Mouse (Mus musculus): ENCODE data around the gene Gtf2ird1. TPM values are rescaled to one million over a fixed set of nuclear protein-coding genes. Genes with fewer than 3 reads are reported as not detected.
A peak's percentile ranks its signal among the peaks of the same experiment; 100 is the strongest.
"Not testable (repeated sequence)": the region's sequence is repeated elsewhere in the genome, so short reads cannot be mapped to it uniquely, and the experiment has no call there.

Gene Gtf2ird1
- polyA plus RNA-seq, 1 experiment from 2014 or later = 53.9 TPM

DNA sequence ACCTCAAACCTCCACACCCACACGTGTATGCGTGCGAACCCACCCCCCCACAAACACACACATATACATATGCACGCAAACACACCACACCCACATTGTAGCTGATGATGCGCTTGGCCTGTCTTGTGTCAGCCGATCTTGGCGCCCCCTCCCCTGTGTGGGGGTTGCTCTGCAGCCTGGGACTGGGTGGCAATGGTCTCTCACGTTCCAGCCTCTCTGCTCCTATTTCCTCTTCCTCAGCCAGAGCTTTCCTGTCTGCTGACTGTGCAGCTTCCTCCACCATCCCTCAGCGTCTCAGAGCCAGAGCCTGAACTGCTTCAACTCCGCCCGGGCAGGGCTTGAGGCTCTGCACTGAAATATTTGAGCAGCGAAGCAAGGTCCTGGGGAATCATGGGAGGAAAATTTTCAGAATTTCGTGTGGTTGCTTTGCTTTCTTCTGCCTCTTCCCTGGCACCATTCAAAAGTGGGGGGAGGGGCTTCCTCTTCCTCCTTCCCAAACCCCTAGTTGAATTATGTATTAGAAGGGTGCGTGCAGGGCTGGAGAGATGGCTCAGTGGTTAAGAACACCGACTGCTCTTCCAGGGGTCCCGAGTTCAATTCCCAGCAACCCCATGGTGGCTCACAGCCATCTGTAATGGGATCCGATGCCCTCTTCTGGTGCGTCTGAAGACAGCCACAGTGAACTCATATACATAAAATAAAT, 113.9 kb downstream of the Gtf2ird1 start:
- Histone ChIP-seq H3K4me1 (ENCODE audit: control insufficient read depth in 2 of 2, insufficient read depth in 2 of 2, low read length in 2 of 2) (peaks cover 0 to 2% of the 10 kb centered on the region in 2 experiments; a peak in 2 of 4 replicates), H3K9me3 (ENCODE audit: control insufficient read depth, low read length) (no peaks in the 10 kb centered on the region), H3K4me3 (ENCODE audit: control insufficient read depth in 1 of 2, insufficient read depth in 1 of 2, low read depth in 1 of 2, low read length in 2 of 2) (no peak overlapping the region), H3K9ac (ENCODE audit: low read length) (no peak overlapping the region), H3K27ac (replicated peaks in 1 of 2; ENCODE audit: control insufficient read depth in 1 of 2, insufficient read depth in 1 of 2, low read depth in 2 of 2, low read length in 2 of 2) (0 out of 4 replicates have a peak overlapping the region, but pooled peaks of 1 of the 2 experiments have one; percentile 39), H3K27me3 (ENCODE audit: control insufficient read depth, insufficient read depth, low read length) (no peaks in the 10 kb centered on the region), H3K4me2 (ENCODE audit: low read length) (peak overlapping the region; percentile 7; the same call in 1 of the 2 replicates), H3K36me3 (ENCODE audit: control insufficient read depth, insufficient read depth, low read length) (no peaks in the 10 kb centered on the region)
- WGBS = 68% methylated on average over 18 of the region's 18 CpGs
- ATAC-seq (ENCODE audit: insufficient number of reproducible peaks, insufficient read depth, low FRiP score, low read depth) = peak; percentile 44; the same call in 1 of the 2 replicates

DNA sequence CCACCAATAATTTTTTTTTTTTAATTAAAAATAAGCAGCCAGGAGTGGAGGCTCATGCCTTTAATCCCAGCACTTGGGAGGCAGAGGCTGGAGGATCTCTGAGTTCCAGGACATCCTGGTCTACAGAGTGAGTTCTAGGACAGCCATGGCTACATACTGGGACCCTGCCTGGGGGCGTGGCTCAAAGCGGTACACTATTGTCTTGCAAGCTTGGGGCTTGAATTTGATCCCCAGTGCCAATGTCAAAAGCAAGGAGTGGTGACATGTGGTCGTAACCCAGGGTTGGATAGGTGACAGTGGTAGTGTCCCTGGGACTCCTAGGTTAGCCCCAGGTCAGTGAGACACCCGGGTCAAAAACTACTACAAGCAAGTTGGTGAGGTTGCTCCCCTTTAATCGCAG, 114.8 kb downstream of the Gtf2ird1 start:
- ATAC-seq (ENCODE audit: insufficient number of reproducible peaks, insufficient read depth, low FRiP score, low read depth) = no peak
- no peak overlapping the region for H3K27ac ChIP-seq (replicated peaks in 1 of 2; ENCODE audit: control insufficient read depth in 1 of 2, insufficient read depth in 1 of 2, low read depth in 2 of 2, low read length in 2 of 2)
- no peak overlapping the region for H3K4me3 ChIP-seq (ENCODE audit: control insufficient read depth in 1 of 2, insufficient read depth in 1 of 2, low read depth in 1 of 2, low read length in 2 of 2)
- peaks cover 0 to 2% of the 10 kb centered on the region in 2 experiments; a peak in 2 of 4 replicates for H3K4me1 ChIP-seq (ENCODE audit: control insufficient read depth in 2 of 2, insufficient read depth in 2 of 2, low read length in 2 of 2)
- H3K9ac ChIP-seq (ENCODE audit: low read length) = no peak overlapping the region
- H3K36me3 ChIP-seq (ENCODE audit: control insufficient read depth, insufficient read depth, low read length) = no peaks in the 10 kb centered on the region
- no peaks in the 10 kb centered on the region for H3K9me3 ChIP-seq (ENCODE audit: control insufficient read depth, low read length)
- H3K4me2 ChIP-seq (ENCODE audit: low read length) = no peak overlapping the region
- H3K27me3 ChIP-seq (ENCODE audit: control insufficient read depth, insufficient read depth, low read length) = no peaks in the 10 kb centered on the region
- 90% methylated on average over 5 of the region's 5 CpGs for WGBS

DNA sequence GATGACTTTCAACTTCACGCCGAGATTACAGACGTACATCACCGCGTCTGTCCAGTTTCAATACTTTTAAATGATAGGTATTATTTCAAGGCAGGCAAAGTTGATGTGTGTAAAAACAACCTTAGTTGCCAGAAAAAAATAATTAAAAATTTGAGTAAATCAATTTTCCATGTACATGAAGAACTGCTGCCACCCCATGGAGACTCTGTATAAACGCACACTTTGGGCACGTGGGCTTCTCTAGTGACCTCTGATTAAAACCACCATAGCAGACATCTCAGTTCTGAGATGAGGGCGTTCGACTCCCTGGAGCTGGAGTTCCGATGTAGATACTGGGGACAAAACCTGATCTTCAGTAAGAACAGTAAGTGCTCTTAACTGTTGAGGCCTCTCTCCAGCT, 115.2 kb downstream of the Gtf2ird1 start:
- Histone ChIP-seq H3K9ac (ENCODE audit: low read length) (no peak overlapping the region), H3K36me3 (ENCODE audit: control insufficient read depth, insufficient read depth, low read length) (no peaks in the 10 kb centered on the region), H3K4me2 (ENCODE audit: low read length) (no peak overlapping the region), H3K4me3 (ENCODE audit: control insufficient read depth in 1 of 2, insufficient read depth in 1 of 2, low read depth in 1 of 2, low read length in 2 of 2) (no peak overlapping the region), H3K4me1 (ENCODE audit: control insufficient read depth in 2 of 2, insufficient read depth in 2 of 2, low read length in 2 of 2) (peaks cover 0 to 2% of the 10 kb centered on the region in 2 experiments; a peak in 2 of 4 replicates), H3K27ac (replicated peaks in 1 of 2; ENCODE audit: control insufficient read depth in 1 of 2, insufficient read depth in 1 of 2, low read depth in 2 of 2, low read length in 2 of 2) (no peak overlapping the region), H3K9me3 (ENCODE audit: control insufficient read depth, low read length) (no peaks in the 10 kb centered on the region), H3K27me3 (ENCODE audit: control insufficient read depth, insufficient read depth, low read length) (no peaks in the 10 kb centered on the region)
- 61% methylated on average over 10 of the region's 10 CpGs for WGBS
- ATAC-seq (ENCODE audit: insufficient number of reproducible peaks, insufficient read depth, low FRiP score, low read depth) = no peak

DNA sequence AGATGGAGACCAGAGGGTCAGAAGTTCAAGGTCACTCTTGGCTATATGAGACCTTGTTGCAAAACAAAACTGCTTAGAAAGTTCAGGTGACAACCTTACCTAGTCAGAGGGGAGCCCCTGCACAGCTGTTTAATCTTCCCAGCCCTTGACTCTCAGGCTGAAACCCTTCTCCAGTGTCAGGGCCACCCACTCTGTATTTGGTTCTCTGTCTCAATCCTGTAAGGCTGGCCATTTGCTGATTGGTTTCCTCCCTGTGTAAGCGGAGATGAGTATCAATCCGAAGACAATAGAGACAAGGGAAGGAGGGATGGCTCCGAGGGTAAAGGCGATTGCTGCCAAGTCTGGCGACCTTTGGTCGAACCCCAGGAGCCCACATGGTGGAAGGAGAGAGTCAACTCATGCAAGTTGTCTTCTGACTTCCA, 116.4 kb downstream of the Gtf2ird1 start:
- no peak for ATAC-seq (ENCODE audit: insufficient number of reproducible peaks, insufficient read depth, low FRiP score, low read depth)
- no peaks in the 10 kb centered on the region for H3K27me3 ChIP-seq (ENCODE audit: control insufficient read depth, insufficient read depth, low read length)
- H3K4me2 ChIP-seq (ENCODE audit: low read length) = no peak overlapping the region
- no peak overlapping the region for H3K4me3 ChIP-seq (ENCODE audit: control insufficient read depth in 1 of 2, insufficient read depth in 1 of 2, low read depth in 1 of 2, low read length in 2 of 2)
- H3K36me3 ChIP-seq (ENCODE audit: control insufficient read depth, insufficient read depth, low read length) = no peaks in the 10 kb centered on the region
- no peak overlapping the region for H3K27ac ChIP-seq (replicated peaks in 1 of 2; ENCODE audit: control insufficient read depth in 1 of 2, insufficient read depth in 1 of 2, low read depth in 2 of 2, low read length in 2 of 2)
- H3K9ac ChIP-seq (ENCODE audit: low read length) = no peak overlapping the region
- WGBS = 30% methylated on average over 6 of the region's 6 CpGs
- H3K4me1 ChIP-seq (ENCODE audit: control insufficient read depth in 2 of 2, insufficient read depth in 2 of 2, low read length in 2 of 2) = peaks cover 0 to 2% of the 10 kb centered on the region in 2 experiments; a peak in 2 of 4 replicates
- no peaks in the 10 kb centered on the region for H3K9me3 ChIP-seq (ENCODE audit: control insufficient read depth, low read length)

DNA sequence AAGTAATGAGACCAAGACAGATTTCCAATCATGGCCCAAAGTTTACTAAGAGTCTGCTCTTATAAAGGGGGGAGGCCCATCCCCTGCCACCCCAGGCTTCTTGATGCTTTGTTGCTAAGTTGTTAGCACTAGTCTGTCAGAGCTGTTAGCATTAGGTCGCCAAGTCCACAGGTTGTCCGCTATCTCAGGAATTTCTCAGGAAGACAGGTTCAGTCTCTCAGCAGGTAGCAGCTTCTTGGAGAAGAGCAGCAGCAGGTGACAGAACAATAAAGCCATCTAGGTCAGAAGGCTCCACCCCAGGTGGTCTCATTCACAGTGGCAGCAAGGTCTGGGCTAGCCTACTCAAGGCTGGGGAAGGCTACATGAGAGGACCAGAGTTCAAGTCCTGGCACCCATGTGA, 119.5 kb downstream of the Gtf2ird1 start:
- not testable (repeated sequence) for ATAC-seq (ENCODE audit: insufficient number of reproducible peaks, insufficient read depth, low FRiP score, low read depth); H3K4me2 ChIP-seq (ENCODE audit: low read length); H3K27me3 ChIP-seq (ENCODE audit: control insufficient read depth, insufficient read depth, low read length); H3K4me1 ChIP-seq (ENCODE audit: control insufficient read depth in 2 of 2, insufficient read depth in 2 of 2, low read length in 2 of 2); H3K27ac ChIP-seq (replicated peaks in 1 of 2; ENCODE audit: control insufficient read depth in 1 of 2, insufficient read depth in 1 of 2, low read depth in 2 of 2, low read length in 2 of 2); H3K9me3 ChIP-seq (ENCODE audit: control insufficient read depth, low read length); H3K36me3 ChIP-seq (ENCODE audit: control insufficient read depth, insufficient read depth, low read length); H3K4me3 ChIP-seq (ENCODE audit: control insufficient read depth in 1 of 2, insufficient read depth in 1 of 2, low read depth in 1 of 2, low read length in 2 of 2); H3K9ac ChIP-seq (ENCODE audit: low read length)
- WGBS = 46% methylated on average over 2 of the region's 2 CpGs

DNA sequence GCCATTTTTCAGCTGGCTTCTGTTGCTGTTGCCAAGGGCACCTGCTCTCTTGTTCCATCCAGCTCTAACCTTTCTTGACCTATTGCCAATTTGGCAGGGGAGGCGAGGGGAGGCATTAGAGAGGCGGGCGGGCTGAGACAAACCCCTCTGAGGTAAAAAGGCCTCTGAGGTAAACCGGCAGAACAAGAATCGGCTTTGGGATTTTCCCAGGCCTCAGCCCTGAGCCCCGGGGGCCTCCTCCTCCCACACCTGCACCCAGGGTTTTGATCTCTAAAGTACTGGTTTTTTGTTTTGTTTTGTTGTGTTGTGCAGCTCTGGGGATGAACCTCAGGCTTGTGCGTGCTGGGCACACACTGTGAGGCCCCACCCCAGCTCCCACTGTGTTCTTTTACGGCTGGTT, 123.8 kb downstream of the Gtf2ird1 start:
- Histone ChIP-seq H3K9me3 (ENCODE audit: control insufficient read depth, low read length) (no peaks in the 10 kb centered on the region), H3K27me3 (ENCODE audit: control insufficient read depth, insufficient read depth, low read length) (no peaks in the 10 kb centered on the region), H3K4me2 (ENCODE audit: low read length) (no peak overlapping the region), H3K9ac (ENCODE audit: low read length) (no peak overlapping the region), H3K36me3 (ENCODE audit: control insufficient read depth, insufficient read depth, low read length) (no peaks in the 10 kb centered on the region), H3K4me1 (ENCODE audit: control insufficient read depth in 2 of 2, insufficient read depth in 2 of 2, low read length in 2 of 2) (no peaks in the 10 kb centered on the region), H3K27ac (replicated peaks in 1 of 2; ENCODE audit: control insufficient read depth in 1 of 2, insufficient read depth in 1 of 2, low read depth in 2 of 2, low read length in 2 of 2) (no peak overlapping the region), H3K4me3 (ENCODE audit: control insufficient read depth in 1 of 2, insufficient read depth in 1 of 2, low read depth in 1 of 2, low read length in 2 of 2) (no peak overlapping the region)
- 74% methylated on average over 8 of the region's 8 CpGs for WGBS
- no peak for ATAC-seq (ENCODE audit: insufficient number of reproducible peaks, insufficient read depth, low FRiP score, low read depth)

DNA sequence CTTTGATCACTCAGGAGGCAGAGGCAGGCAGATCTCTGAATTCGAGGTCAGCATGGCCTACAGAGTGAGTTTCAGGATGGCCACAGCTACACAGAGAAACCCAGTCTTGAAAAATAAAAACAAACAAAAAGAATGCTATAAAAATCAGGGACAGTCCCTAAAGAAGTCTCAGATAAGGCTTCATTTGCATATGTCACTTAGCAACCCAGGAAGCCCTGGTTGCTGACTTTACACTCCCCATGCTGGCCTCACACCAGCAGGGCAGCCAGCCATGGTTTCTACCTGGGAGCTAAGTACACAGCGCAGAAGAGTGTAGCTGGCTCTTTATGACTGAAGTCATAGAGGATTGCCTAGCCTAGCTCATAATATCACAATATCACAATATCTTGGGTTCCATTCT, 126.4 kb downstream of the Gtf2ird1 start:
- Histone ChIP-seq H3K9ac (ENCODE audit: low read length) (no peak overlapping the region), H3K4me1 (ENCODE audit: control insufficient read depth in 2 of 2, insufficient read depth in 2 of 2, low read length in 2 of 2) (peaks cover 5 to 8% of the 10 kb centered on the region in 2 experiments; a peak in 3 of 4 replicates), H3K27me3 (ENCODE audit: control insufficient read depth, insufficient read depth, low read length) (no peaks in the 10 kb centered on the region), H3K36me3 (ENCODE audit: control insufficient read depth, insufficient read depth, low read length) (no peaks in the 10 kb centered on the region), H3K4me2 (ENCODE audit: low read length) (no peak overlapping the region), H3K4me3 (ENCODE audit: control insufficient read depth in 1 of 2, insufficient read depth in 1 of 2, low read depth in 1 of 2, low read length in 2 of 2) (no peak overlapping the region), H3K9me3 (ENCODE audit: control insufficient read depth, low read length) (no peaks in the 10 kb centered on the region), H3K27ac (replicated peaks in 1 of 2; ENCODE audit: control insufficient read depth in 1 of 2, insufficient read depth in 1 of 2, low read depth in 2 of 2, low read length in 2 of 2) (no peak overlapping the region)
- 91% methylated on average over 2 of the region's 2 CpGs for whole genome bisulfite sequencing
- ATAC-seq (ENCODE audit: insufficient number of reproducible peaks, insufficient read depth, low FRiP score, low read depth) = no peak

DNA sequence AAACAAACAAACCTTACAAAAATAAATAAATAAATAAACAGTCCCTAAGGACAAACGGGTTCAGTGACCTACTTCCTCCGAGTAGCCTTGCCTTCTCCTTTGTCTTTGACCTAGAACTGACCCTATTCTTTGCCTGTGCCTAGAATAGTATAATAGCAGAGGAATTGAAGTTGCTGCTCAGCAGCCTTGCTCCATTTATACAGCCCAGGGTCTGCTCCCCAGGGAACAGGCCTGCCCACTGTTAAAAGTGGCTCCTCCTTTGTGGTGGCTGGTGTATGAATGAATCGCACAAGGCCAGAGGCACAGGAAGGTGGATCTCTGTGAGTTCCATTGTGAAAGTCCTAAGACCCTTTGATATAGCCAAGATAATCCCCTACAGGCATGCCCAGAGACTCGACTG, 127.2 kb downstream of the Gtf2ird1 start:
- H3K9me3 ChIP-seq (ENCODE audit: control insufficient read depth, low read length) = no peaks in the 10 kb centered on the region
- no peak for ATAC-seq (ENCODE audit: insufficient number of reproducible peaks, insufficient read depth, low FRiP score, low read depth)
- 61% methylated on average over 4 of the region's 4 CpGs for WGBS
- H3K27ac ChIP-seq (replicated peaks in 1 of 2; ENCODE audit: control insufficient read depth in 1 of 2, insufficient read depth in 1 of 2, low read depth in 2 of 2, low read length in 2 of 2) = no peak overlapping the region
- no peak overlapping the region for H3K4me3 ChIP-seq (ENCODE audit: control insufficient read depth in 1 of 2, insufficient read depth in 1 of 2, low read depth in 1 of 2, low read length in 2 of 2)
- H3K27me3 ChIP-seq (ENCODE audit: control insufficient read depth, insufficient read depth, low read length) = no peaks in the 10 kb centered on the region
- no peaks in the 10 kb centered on the region for H3K36me3 ChIP-seq (ENCODE audit: control insufficient read depth, insufficient read depth, low read length)
- no peak overlapping the region for H3K9ac ChIP-seq (ENCODE audit: low read length)
- H3K4me2 ChIP-seq (ENCODE audit: low read length) = no peak overlapping the region
- peaks cover 5 to 8% of the 10 kb centered on the region in 2 experiments; a peak in 3 of 4 replicates for H3K4me1 ChIP-seq (ENCODE audit: control insufficient read depth in 2 of 2, insufficient read depth in 2 of 2, low read length in 2 of 2)

All from heart, embryonic 14.5 days (tissue).